Mouse (Mus musculus) adrenal gland, postnatal 10 days (tissue): ENCODE data around the gene Nr1h5. TPM values are rescaled to one million over a fixed set of nuclear protein-coding genes. Genes with fewer than 3 reads are reported as not detected.
A peak's percentile ranks its signal among the peaks of the same experiment; 100 is the strongest.

Source experiments
- DNase-seq: peaks from one replicate; pipeline ENCODE4 v3.0.0; 2021; ENCODE audit warnings: mixed read lengths
- long read RNA-seq, 2 experiments: library from polyadenylated mRNA; stranded (forward); transcript quantifications; one replicate each; pipeline ENCODE4 v2.0.0; 2021
- total RNA-seq, 2 experiments: library from RNA; stranded (reverse); gene quantifications; 2 replicates each; pipeline ENCODE4 v1.2.3; 2021

Gene Nr1h5
- under 1 TPM; 0.36 to 0.45 TPM for total RNA-seq
- long read RNA-seq, experiment 1 = 0 reads
- long read RNA-seq, experiment 2 = 0 reads

GRCm38 (mm10) chr3:102964033-102964432 is at the start of gene Nr1h5:
Nr1h5 (minus strand) TSS chr3:102964133.
- no peak for DNase-seq

GRCm38 (mm10) chr3:103001595-103001994 is 37.7 kb upstream of the Nr1h5 start:
- DNase-seq = no peak

- no peak for DNase-seq
Observed at GRCm38 (mm10) chr3:102997591-102997990, 33.7 kb upstream of the Nr1h5 start.

GRCm38 (mm10) chr3:102997036-102997435 is 33.1 kb upstream of the Nr1h5 start:
- DNase-seq = no peak

- peak; percentile 96 for DNase-seq
Observed at GRCm38 (mm10) chr3:102995605-102996321, 31.8 kb upstream of the Nr1h5 start, which contains the start of gene Sike1. Sike1 (plus strand) TSS chr3:102995708.

GRCm38 (mm10) chr3:102995233-102995604 is 31.3 kb upstream of the Nr1h5 start:
- DNase-seq = no peak

GRCm38 (mm10) chr3:102992936-102993335 is 29.0 kb upstream of the Nr1h5 start:
- no peak for DNase-seq

GRCm38 (mm10) chr3:102991041-102991440 is 27.1 kb upstream of the Nr1h5 start:
- no peak for DNase-seq

GRCm38 (mm10) chr3:102980349-102980736 is 16.4 kb upstream of the Nr1h5 start:
- DNase-seq = no peak

GRCm38 (mm10) chr3:102979550-102980348 is 15.8 kb upstream of the Nr1h5 start:
- DNase-seq = no peak

- no peak for DNase-seq
Observed at GRCm38 (mm10) chr3:102976906-102977305, 13.0 kb upstream of the Nr1h5 start.

- DNase-seq = no peak
Observed at GRCm38 (mm10) chr3:102970508-102970907, 6.6 kb upstream of the Nr1h5 start.

- no peak for DNase-seq
Observed at GRCm38 (mm10) chr3:102970067-102970466, 6.1 kb upstream of the Nr1h5 start.

GRCm38 (mm10) chr3:102955596-102955995 is 8.3 kb downstream of the Nr1h5 start:
- DNase-seq = no peak

GRCm38 (mm10) chr3:102955143-102955542 is 8.8 kb downstream of the Nr1h5 start:
- no peak for DNase-seq

GRCm38 (mm10) chr3:102954476-102954875 is 9.5 kb downstream of the Nr1h5 start:
- DNase-seq = no peak

- DNase-seq = no peak
Observed at GRCm38 (mm10) chr3:102946861-102947260, 17.1 kb downstream of the Nr1h5 start.

- DNase-seq = no peak
Observed at GRCm38 (mm10) chr3:102946312-102946711, 17.6 kb downstream of the Nr1h5 start.

- no peak for DNase-seq
Observed at GRCm38 (mm10) chr3:102938100-102938499, 25.8 kb downstream of the Nr1h5 start.

GRCm38 (mm10) chr3:102935451-102936354 is 28.2 kb downstream of the Nr1h5 start, which contains the start of gene Sycp1:
Sycp1 (minus strand) TSS chr3:102936100.
- no peak for DNase-seq

GRCm38 (mm10) chr3:102899136-102899535 is 64.8 kb downstream of the Nr1h5 start:
- DNase-seq = no peak
